Mouse (Mus musculus): ENCODE data around the gene Pink1. TPM values are rescaled to one million over a fixed set of nuclear protein-coding genes. Genes with fewer than 3 reads are reported as not detected.

The Pink1 gene
- polyA plus RNA-seq, 1 experiment: 48.1 TPM

DNA sequence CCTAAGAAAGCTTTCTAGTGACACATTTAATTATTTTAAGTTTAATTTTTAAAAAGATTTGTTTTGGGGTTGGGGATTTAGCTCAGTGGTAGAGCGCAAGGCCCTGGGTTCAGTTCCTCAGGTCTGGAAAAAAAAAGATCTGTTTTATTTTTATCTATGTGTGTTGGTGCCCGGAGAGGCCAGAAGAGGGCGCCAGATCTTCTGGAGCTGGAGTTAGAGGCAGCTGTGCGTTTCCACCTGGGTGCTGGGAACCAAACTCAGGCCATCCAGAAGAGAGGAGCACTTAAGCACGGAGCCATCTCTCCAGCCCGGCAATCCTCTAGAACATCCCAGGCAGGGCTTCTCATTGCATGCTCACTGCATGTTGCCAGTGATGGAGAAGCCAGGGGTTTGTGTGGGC is 9.7 kb downstream of the Pink1 start:
- TF ChIP-seq CTCF (IDR thresholded peaks at IDR 0.05; ENCODE audit: extremely low read depth, insufficient read depth, insufficient read length, insufficient replicate concordance): 0 out of 2 replicates have a peak, but pooled peaks have one; percentile 4
- no peak for TF ChIP-seq POLR2A (IDR thresholded peaks at IDR 0.05; ENCODE audit: low read depth, low read length)
- no peak overlapping the region for H3K27ac ChIP-seq (ENCODE audit: insufficient read depth, low read length)
- DNase-seq (ENCODE audit: low read depth in 1 of 2, low spot score in 2 of 2): no peak
- peaks cover 21% of the 10 kb centered on the region for H3K36me3 ChIP-seq (ENCODE audit: control insufficient read depth, insufficient read depth, low read length)
- H3K4me3 ChIP-seq (ENCODE audit: extremely low read depth, insufficient read depth, insufficient read length): no peak overlapping the region
- no peaks in the 10 kb centered on the region for H3K27me3 ChIP-seq (ENCODE audit: control insufficient read depth, insufficient read depth, low read length)
- no peaks in the 10 kb centered on the region for H3K4me1 ChIP-seq (ENCODE audit: control insufficient read depth, insufficient read depth, insufficient read length)
- 96% methylated on average over 6 of the region's 6 CpGs for WGBS

DNA sequence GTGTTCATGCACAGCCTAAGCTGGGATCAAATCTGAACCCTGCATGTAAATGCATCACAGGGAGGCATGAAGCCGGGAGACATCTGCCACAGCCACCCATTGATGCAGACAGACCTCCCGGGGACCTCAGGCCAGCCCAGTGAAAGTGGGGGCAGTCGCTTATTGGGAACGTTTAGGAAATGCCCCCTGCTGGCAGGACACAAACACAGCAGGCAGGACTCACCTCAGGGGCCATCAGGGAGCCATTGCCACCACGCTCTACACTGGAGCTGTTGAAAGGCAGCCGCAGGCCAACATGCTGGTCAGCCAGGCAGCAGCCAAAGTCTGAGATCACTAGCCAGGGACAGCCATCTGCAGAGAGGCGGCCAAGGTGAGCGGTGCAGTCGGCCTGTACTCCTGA is 10.3 kb downstream of the Pink1 start:
- DNase-seq (ENCODE audit: low read depth in 1 of 2, low spot score in 2 of 2): no peak
- H3K4me3 ChIP-seq (ENCODE audit: extremely low read depth, insufficient read depth, insufficient read length): no peak overlapping the region
- no peak overlapping the region for H3K27ac ChIP-seq (ENCODE audit: insufficient read depth, low read length)
- no peak for TF ChIP-seq POLR2A (IDR thresholded peaks at IDR 0.05; ENCODE audit: low read depth, low read length)
- peak; percentile 25; the same call in 1 of the 2 replicates for TF ChIP-seq CTCF (IDR thresholded peaks at IDR 0.05; ENCODE audit: extremely low read depth, insufficient read depth, insufficient read length, insufficient replicate concordance)
- H3K36me3 ChIP-seq (ENCODE audit: control insufficient read depth, insufficient read depth, low read length): peaks cover 25% of the 10 kb centered on the region
- H3K27me3 ChIP-seq (ENCODE audit: control insufficient read depth, insufficient read depth, low read length): no peaks in the 10 kb centered on the region
- WGBS: 86% methylated on average over 9 of the region's 9 CpGs
- no peaks in the 10 kb centered on the region for H3K4me1 ChIP-seq (ENCODE audit: control insufficient read depth, insufficient read depth, insufficient read length)

DNA sequence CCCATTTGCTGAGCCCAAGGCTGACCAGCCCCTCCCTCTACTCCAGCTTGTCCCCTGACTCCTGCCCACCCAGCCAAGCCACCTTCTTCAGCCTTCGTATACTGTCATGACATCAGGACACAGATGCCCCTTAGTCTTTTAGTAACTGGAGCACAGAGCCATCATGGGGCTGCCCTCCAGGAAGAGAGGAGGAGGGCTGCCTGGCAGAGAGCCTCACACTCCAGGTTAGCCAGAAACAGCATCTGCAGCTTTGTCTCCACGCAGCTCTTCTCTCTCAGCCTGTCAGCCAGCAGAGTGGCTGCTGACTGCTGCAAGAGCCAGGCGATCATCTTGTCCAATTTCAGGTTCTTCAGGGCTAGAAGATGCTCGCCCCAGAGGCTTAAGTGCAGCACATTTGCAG is 12.3 kb downstream of the Pink1 start:
- Histone ChIP-seq H3K27me3 (ENCODE audit: control insufficient read depth, insufficient read depth, low read length) (no peaks in the 10 kb centered on the region), H3K4me1 (ENCODE audit: control insufficient read depth, insufficient read depth, insufficient read length) (no peaks in the 10 kb centered on the region), H3K27ac (ENCODE audit: insufficient read depth, low read length) (no peak overlapping the region), H3K36me3 (ENCODE audit: control insufficient read depth, insufficient read depth, low read length) (peaks cover 37% of the 10 kb centered on the region), H3K4me3 (ENCODE audit: extremely low read depth, insufficient read depth, insufficient read length) (no peak overlapping the region)
- TF ChIP-seq CTCF (IDR thresholded peaks at IDR 0.05; ENCODE audit: extremely low read depth, insufficient read depth, insufficient read length, insufficient replicate concordance): no peak
- no peak for TF ChIP-seq POLR2A (IDR thresholded peaks at IDR 0.05; ENCODE audit: low read depth, low read length)
- 90% methylated on average over 4 of the region's 4 CpGs for WGBS
- DNase-seq (ENCODE audit: low read depth in 1 of 2, low spot score in 2 of 2): no peak

DNA sequence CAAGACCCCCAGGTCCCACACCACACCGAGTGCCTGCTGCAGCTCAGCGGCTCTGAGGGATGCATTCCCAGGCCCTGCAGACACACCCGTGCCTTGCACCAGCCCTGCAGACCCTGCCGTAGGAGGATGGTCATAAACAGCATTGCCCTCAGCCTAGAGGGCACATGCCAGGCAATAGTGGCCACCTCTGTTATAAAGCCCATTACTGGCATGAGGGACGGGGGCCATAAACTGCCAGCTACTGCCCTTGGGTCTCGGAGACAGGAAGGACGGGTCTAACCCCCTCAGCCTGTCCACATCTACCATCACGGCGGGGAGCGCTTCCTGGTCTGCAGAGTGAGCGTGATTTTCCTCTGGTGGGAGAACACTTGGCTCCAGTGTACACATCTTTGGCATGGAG is 13.1 kb downstream of the Pink1 start:
- TF ChIP-seq POLR2A (IDR thresholded peaks at IDR 0.05; ENCODE audit: low read depth, low read length) (no peak), CTCF (IDR thresholded peaks at IDR 0.05; ENCODE audit: extremely low read depth, insufficient read depth, insufficient read length, insufficient replicate concordance) (no peak)
- 90% methylated on average over 11 of the region's 11 CpGs for WGBS
- Histone ChIP-seq H3K27ac (ENCODE audit: insufficient read depth, low read length) (no peak overlapping the region), H3K4me3 (ENCODE audit: extremely low read depth, insufficient read depth, insufficient read length) (no peak overlapping the region), H3K27me3 (ENCODE audit: control insufficient read depth, insufficient read depth, low read length) (no peaks in the 10 kb centered on the region), H3K4me1 (ENCODE audit: control insufficient read depth, insufficient read depth, insufficient read length) (no peaks in the 10 kb centered on the region), H3K36me3 (ENCODE audit: control insufficient read depth, insufficient read depth, low read length) (peaks cover 38% of the 10 kb centered on the region)
- DNase-seq (ENCODE audit: low read depth in 1 of 2, low spot score in 2 of 2): no peak

DNA sequence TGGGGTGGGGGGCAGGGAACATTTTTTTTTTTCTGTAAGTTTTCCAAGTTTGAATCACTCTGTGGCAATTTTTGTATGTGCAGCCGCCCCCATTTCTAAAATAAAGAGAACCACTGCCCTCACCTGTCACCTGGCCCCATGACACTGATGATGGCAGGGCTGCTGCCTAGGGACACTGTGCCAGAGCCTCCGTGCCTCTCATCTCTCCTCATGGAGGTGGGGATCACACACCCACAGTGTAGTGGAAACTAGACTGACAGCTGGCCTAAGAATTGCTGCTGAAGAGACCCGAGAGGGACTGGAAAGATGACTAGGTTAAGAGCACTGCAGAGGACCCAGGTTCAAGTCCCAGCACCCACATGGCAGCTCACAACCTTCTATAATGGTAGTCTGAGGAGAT is 14.0 kb downstream of the Pink1 start:
- H3K4me3 ChIP-seq (ENCODE audit: extremely low read depth, insufficient read depth, insufficient read length): no peak overlapping the region
- peaks cover 36% of the 10 kb centered on the region for H3K36me3 ChIP-seq (ENCODE audit: control insufficient read depth, insufficient read depth, low read length)
- H3K4me1 ChIP-seq (ENCODE audit: control insufficient read depth, insufficient read depth, insufficient read length): no peaks in the 10 kb centered on the region; the same call in 1 of the 2 replicates
- TF ChIP-seq POLR2A (IDR thresholded peaks at IDR 0.05; ENCODE audit: low read depth, low read length) (no peak), CTCF (IDR thresholded peaks at IDR 0.05; ENCODE audit: extremely low read depth, insufficient read depth, insufficient read length, insufficient replicate concordance) (no peak)
- WGBS: 91% methylated on average over 3 of the region's 3 CpGs
- no peak overlapping the region for H3K27ac ChIP-seq (ENCODE audit: insufficient read depth, low read length)
- no peak for DNase-seq (ENCODE audit: low read depth in 1 of 2, low spot score in 2 of 2)
- H3K27me3 ChIP-seq (ENCODE audit: control insufficient read depth, insufficient read depth, low read length): no peaks in the 10 kb centered on the region

DNA sequence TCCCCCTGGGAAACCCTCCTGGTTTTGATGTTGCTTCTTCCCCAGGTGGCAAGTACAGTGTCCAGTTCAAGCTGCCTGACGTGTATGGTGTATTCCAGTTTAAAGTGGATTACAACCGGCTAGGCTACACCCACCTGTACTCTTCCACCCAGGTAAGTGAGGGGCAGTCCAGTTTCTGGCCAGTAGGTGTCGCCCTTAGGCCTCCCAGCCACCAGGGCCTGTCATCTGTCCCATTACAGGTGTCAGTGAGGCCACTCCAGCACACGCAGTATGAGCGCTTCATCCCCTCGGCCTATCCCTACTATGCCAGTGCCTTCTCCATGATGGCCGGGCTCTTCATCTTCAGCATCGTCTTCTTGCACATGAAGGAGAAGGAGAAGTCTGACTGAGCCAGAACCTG is 14.5 kb downstream of the Pink1 start:
- TF ChIP-seq POLR2A (IDR thresholded peaks at IDR 0.05; ENCODE audit: low read depth, low read length) (no peak), CTCF (IDR thresholded peaks at IDR 0.05; ENCODE audit: extremely low read depth, insufficient read depth, insufficient read length, insufficient replicate concordance) (peak; percentile 81; the same call in 1 of the 2 replicates)
- no peak overlapping the region for H3K4me3 ChIP-seq (ENCODE audit: extremely low read depth, insufficient read depth, insufficient read length)
- no peaks in the 10 kb centered on the region for H3K27me3 ChIP-seq (ENCODE audit: control insufficient read depth, insufficient read depth, low read length)
- peaks cover 36% of the 10 kb centered on the region for H3K36me3 ChIP-seq (ENCODE audit: control insufficient read depth, insufficient read depth, low read length)
- no peaks in the 10 kb centered on the region; the same call in 1 of the 2 replicates for H3K4me1 ChIP-seq (ENCODE audit: control insufficient read depth, insufficient read depth, insufficient read length)
- WGBS: 76% methylated on average over 8 of the region's 8 CpGs
- peak in 1 of 2 experiments; percentile 54 for DNase-seq (ENCODE audit: low read depth in 1 of 2, low spot score in 2 of 2)
- no peak overlapping the region for H3K27ac ChIP-seq (ENCODE audit: insufficient read depth, low read length)

DNA sequence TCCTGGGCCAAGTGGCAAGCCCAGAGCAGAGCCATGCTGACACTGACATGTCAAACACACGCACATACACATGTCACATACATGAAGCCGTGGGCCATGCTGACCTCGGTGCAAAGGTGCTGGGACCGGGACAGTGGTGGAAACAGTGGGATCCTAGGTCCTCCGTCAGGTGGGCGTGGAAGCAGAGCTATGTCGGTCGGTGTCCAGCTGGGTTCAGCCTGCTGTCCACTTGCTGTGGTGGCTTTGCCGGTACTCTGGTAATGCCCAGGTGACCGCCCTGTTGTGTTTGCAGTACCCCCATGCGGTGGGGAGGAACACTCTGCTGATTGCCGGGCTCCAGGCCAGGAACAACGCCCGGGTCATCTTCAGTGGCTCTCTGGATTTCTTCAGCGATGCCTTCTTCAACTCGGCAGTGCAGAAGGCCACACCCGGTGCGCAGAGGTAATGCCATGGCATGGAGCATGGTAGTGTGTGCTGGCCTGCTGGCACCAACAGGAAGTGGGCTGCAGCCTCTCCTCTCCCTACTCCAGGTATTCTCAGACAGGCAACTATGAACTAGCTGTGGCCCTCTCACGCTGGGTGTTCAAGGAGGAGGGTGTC is 15.7 kb downstream of the Pink1 start:
- H3K27me3 ChIP-seq (ENCODE audit: control insufficient read depth, insufficient read depth, low read length): no peaks in the 10 kb centered on the region
- no peak overlapping the region for H3K27ac ChIP-seq (ENCODE audit: insufficient read depth, low read length)
- no peak for DNase-seq (ENCODE audit: low read depth in 1 of 2, low spot score in 2 of 2)
- 94% methylated on average over 19 of the region's 19 CpGs for WGBS
- H3K4me1 ChIP-seq (ENCODE audit: control insufficient read depth, insufficient read depth, insufficient read length): peaks cover 4% of the 10 kb centered on the region; the same call in 1 of the 2 replicates
- peaks cover 33% of the 10 kb centered on the region for H3K36me3 ChIP-seq (ENCODE audit: control insufficient read depth, insufficient read depth, low read length)
- no peak overlapping the region for H3K4me3 ChIP-seq (ENCODE audit: extremely low read depth, insufficient read depth, insufficient read length)
- TF ChIP-seq CTCF (IDR thresholded peaks at IDR 0.05; ENCODE audit: extremely low read depth, insufficient read depth, insufficient read length, insufficient replicate concordance): no peak
- TF ChIP-seq POLR2A (IDR thresholded peaks at IDR 0.05; ENCODE audit: low read depth, low read length): no peak
